Mouse (Mus musculus): ENCODE results near the gene Cntf.

The Cntf gene

GRCm38 (mm10) chr19:12765308-12765707 lies at the start of gene Cntf:
Gene Cntf (minus strand): TSS chr19:12765632.
- DNase-seq (ENCODE audit: low spot score) = no peak

GRCm38 (mm10) chr19:12813883-12814282 lies 48.5 kb upstream of the Cntf start:
- no peak for DNase-seq (ENCODE audit: low spot score)

DNA sequence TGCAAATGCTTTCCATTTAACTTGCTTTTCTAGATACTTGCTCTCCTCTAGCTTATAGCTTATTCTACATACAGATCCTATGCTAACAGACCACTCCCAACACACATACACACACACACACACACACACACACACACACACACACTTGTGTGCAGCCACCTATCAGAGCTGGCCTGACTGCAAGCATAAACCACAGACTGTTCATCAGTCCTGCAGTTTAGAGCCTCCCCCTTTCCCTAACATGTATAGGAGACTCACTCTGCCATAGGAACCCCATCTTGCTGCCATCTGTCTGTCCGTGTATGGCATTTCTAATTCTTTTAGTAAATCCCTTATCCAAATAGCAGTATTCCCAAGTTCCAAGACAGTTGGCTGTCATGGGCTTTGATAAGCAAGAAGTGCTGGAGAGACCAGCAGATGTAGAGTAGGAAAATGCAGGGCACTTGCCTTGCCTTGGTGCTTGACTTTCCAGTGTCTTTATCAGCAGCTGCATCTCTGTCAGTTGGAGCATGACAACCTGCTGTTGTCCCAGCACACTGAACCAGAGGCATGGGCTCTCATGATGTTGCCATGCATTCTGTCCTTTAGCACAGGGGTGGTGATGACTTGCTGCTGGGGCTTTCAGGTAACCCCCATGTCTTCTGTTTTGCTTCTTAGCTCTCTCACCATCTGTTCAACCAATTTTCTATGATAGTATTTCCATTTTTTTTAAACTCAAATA lies 47.4 kb upstream of the Cntf start:
- DNase-seq (ENCODE audit: low spot score) = no peak

DNA sequence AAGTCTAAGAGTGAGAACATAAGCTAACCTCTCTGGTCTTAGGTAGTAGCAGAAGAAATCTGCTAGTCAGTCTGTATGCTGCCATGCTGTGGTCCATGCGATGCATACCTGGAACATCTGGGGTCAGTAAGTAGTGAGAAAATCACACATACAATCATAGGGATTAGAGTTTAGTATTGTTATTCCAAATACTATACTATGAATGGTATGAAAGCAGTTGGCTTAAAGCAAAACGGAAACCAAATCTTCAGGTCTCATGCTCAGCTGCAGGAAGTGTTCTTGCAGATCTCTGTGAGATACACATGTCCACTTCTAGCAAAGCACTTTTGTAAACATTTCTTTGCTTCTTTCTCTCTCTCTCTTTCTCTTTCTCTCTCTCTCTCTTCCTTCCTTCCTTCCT lies 40.8 kb upstream of the Cntf start:
- DNase-seq (ENCODE audit: low spot score) = no peak

DNA sequence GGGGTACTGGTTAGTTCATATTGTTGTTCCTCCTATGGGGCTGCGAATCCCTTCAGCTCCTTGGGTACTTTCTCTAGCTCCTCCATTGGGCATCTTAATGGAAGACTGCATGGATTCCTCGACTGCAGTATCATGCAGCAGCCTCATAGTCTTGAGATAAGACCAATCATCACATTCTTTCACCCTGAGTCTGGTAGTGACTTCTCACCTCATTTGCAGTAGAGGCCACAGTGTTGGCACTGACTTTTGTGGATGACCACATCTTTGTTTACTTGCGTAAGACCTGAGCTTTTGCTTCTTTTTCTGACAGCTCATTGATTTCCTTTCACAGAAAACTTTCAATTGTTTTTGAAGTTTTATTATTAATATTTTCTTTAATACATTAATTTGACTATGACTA lies 40.3 kb upstream of the Cntf start:
- DNase-seq (ENCODE audit: low spot score) = no peak

GRCm38 (mm10) chr19:12804237-12804636 lies 38.8 kb upstream of the Cntf start:
- DNase-seq (ENCODE audit: low spot score) = no peak

DNA sequence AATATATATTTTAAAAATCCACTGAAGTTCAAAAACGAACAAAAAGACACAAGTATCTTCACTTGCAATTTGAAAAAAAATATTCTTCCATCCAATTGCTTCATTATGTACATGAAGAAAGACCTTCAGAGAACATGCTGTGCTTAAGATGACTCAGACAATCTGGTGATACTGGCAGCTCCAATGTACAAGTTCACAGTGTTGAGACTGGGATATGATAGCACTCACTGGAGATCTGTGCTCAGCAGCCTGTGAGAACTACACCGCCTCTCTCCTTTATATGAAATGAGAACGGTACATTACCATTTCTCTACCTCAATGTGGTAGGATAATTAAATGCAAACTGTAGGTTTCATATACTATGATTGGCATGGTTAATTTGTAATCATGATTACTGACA lies 37.4 kb upstream of the Cntf start:
- DNase-seq (ENCODE audit: low spot score) = no peak

- DNase-seq (ENCODE audit: low spot score) = peak; percentile 32
These were observed 35.6 kb upstream of the Cntf start for GRCm38 (mm10) chr19:12801046-12801445.

DNA sequence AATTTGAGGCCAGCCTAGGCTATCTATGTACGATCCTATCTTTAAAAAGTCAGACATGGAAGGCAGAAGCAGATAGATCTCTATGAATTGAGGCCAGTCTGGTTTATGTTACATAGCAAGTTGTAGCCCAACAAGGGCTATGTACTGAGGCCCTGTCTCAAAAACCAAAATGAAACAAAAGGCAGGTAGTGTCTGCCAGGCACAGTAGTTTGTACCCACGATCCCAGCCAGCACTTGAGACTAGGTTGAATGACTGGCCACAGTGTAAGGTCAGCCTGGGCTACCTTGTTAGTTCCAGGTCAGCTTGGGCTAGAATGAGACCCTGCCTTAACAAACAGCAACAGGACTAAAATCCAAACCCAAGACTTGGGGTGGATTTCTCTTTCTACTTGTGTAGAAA lies 35.2 kb upstream of the Cntf start:
- DNase-seq (ENCODE audit: low spot score) = no peak

DNA sequence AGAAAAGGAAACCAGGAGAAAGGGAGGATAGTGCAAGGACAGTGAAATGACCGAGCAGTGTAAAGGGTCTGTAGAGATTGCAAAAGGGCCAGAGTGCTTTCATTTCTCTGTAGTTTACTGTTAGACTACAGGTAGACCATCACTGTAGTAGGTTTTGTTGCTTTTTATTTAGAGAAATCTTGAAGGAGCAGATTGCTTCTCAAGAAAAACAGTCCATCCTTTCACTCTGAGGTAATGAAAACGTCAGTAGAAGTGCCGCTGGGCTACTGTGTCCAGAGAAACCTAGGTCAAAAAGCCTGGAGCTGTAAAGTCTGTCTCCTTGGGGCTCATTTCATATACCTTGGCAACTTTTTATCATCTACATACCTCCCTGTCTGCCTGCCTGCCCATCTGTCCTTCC lies 33.6 kb upstream of the Cntf start:
- no peak for DNase-seq (ENCODE audit: low spot score)

- DNase-seq (ENCODE audit: low spot score) = peak; percentile 39
These were observed 33.0 kb upstream of the Cntf start for GRCm38 (mm10) chr19:12798404-12798803.

DNA sequence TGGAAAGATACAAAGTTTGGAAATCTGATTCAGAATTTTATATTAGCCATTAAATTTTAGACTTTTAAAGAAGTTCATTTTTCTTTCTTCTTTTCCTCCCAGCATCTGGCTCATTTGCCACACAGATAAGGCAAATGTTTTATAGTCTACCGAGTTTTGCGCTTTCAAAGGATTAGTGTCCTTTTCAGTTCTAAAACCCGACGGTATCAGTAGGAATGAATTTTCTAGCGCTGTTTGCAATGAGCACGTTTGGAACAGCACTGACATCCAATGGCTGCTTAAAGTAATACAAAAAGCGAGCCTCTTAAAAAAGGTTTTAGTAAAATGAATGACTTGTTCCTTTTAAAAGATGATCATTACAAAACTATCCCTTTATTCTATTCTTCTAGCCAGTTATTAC lies 31.6 kb upstream of the Cntf start:
- DNase-seq (ENCODE audit: low spot score) = peak; percentile 29

DNA sequence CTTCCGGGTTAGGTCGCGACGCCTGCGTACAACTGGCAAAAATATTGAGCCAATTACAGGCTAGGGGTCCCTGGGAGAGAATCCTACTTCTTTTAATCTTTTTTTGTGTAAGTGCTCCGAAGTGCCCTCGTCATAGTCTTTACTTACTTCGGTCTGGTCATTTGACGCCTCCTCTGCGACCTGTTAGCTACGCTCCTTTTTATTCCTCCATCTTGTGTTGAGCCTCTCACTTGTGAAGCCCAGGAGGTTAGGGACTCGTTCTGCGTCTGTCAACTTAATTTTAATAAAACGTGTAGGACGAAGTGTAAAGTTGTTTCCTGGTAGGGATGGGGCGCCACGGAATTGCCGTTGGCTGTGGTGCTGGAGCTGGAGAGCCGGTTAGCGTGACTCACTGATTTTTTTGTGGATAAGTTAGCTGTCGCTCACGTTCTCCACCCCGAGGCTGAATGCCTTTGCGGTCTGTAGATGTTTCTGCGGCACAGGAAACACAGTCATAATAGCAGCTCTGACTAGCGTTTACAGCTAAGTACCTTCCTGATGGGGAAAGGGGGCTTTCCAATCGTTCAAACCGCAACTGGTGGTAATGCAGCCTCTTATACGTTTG lies 31.0 kb upstream of the Cntf start:
- DNase-seq (ENCODE audit: low spot score) = peak; percentile 75

DNA sequence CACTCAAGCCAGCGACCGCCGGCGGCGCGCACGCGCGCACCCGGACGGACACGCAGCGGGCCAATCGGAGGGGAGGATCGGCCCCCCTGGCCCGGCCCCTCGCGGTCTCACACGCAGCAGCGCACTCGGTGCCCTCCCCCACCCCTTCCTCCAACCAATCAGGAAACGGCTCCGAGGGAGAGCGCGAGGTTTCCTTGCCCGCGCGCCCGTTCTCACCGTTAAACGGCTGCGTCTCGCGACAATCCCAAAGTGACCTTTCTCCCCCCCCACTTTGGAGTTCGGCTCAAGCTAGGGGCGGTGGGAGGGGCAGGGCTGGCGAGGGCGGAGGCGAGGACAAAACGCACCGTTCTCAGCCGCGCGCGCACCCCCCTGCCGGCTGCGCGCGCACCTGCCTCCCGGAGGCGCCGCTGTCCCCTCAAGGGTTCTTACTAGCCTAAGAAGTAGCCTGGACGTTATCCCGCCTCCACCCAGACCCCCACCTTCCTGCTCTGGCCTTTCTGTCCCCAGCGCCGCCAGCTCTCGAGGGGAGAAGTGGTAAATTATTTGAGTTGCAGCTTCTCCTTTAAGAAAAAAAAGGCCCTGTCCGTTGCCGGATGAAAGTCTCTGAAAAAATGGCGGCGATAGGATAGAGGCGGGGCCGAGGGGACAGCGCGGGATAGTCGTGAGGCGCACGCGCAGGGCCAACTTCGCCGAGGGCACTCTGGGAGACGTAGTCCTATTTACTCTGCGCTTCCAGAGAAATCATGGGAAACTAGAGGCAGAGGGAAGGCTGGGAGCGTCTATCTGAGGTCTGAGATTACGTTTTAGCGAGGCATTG lies 30.3 kb upstream of the Cntf start, which contains the start of the genes Zfp91 and Lpxn:
Gene Zfp91, minus strand, starts transcription at position 616 of the 817 bp plus-strand sequence.
Gene Lpxn, plus strand, starts transcription at position 683 of the 817 bp plus-strand sequence.
- peak; percentile 98 for DNase-seq (ENCODE audit: low spot score)

GRCm38 (mm10) chr19:12795110-12795509 lies 29.7 kb upstream of the Cntf start:
- DNase-seq (ENCODE audit: low spot score) = no peak

- peak; percentile 94 for DNase-seq (ENCODE audit: low spot score)
These were observed 28.9 kb upstream of the Cntf start for GRCm38 (mm10) chr19:12794056-12795044.

DNA sequence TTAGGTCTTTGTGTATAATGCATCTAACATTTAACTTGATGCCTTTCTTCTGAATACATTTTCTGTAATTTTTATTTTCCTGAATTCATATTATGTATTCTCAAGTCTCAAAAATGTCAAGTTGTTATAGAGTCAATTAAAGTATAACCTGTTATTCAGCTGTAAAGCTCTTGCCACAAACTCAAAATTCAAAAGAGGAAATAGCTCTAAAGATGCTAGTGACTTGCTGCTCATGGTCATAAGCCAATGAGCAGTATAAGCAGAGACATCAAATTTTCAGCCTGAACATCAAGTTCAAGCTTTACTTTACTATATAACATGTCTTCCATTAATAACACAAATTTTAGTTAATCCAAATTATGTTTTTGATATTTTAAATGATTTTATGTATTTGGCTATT lies 26.9 kb upstream of the Cntf start:
- no peak for DNase-seq (ENCODE audit: low spot score)

DNA sequence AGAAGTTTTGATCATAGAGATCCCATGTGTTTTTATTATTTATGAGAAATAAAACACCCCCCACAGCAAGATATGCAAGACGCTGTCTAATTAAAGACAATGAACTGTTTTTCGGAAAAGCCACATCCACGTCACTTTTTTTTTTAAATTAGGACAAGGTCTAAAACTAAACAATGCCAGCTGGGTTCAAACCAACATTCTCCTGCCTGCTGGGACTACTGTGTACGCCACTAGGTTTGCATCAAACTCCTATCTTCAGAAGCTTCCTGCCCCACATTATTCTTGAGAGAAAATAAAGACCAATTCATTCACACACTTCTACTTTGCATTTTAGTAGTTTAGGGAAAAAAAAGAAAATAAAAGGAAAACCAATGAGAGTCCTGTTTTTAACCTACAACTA lies 22.3 kb upstream of the Cntf start:
- no peak for DNase-seq (ENCODE audit: low spot score)

DNA sequence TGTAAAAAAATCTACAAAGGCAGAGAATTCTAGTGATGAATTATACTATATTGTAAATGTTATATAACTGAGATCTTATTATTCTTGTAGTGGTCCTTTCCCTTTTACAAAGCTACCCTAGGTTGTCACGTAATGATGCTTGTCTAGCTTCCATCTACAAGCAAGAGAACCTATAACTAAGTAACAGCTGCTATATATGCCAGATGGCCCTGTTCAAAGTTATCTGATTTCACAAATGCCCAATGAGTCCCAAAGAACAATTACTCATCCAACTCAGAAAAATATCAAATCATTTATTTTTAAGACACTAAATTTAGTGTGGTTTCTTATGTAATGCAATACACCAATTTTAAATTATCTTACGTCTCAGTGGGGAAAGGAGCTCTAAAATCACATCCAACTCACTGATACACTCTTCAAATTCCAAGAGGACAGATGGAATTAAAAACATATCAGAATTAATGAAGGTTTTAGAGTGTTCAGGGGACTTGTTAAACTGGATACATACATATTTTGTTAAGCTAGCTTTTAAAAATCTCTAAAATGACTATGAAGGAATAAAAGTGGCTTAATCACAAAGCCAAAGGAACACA lies 21.5 kb upstream of the Cntf start:
- DNase-seq (ENCODE audit: low spot score) = no peak

DNA sequence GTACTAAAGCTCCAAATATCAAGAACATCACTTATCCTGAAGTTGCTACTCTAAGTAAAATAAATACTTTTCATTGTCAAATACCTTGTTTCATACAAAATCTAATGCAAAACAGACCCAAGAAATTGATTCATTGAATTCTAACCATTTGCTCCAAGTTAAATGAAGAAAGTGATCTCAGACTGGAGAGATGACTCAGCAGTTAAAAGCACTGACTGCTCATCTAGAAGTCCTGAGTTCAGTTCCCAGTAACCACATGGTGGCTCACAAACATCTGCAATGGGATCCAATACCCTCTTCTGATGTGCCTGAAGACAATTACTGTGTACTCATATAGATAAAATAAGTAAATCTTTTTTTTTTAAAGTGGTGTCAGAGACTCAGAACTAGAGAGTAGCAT lies 15.0 kb upstream of the Cntf start:
- no peak for DNase-seq (ENCODE audit: low spot score)

DNA sequence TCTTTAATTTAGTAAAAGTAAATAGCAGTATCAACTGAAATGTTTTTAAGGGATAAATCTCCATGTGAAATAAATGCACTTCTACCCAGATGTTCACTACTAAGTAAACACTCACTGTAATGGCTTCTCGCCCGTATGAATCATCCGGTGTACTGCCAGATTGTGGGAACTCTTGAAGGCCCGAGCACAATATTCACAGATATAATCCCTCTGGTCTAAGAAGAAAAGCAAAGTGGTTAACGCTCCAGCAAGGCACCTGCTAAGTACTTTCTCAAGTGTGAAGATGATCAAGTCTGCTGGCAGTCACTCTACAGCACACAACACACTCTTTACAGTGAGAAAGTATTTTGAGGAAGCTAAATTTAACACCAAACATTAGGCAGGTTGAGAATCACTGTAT lies 5.5 kb upstream of the Cntf start:
- DNase-seq (ENCODE audit: low spot score) = peak; percentile 8

All from lung, postnatal 25 days (tissue).